Mouse (Mus musculus) embryonic facial prominence, embryonic 14.5 days (tissue): ENCODE measurements around the gene Gm14226. TPM values are rescaled to one million over a fixed set of nuclear protein-coding genes. Genes with fewer than 3 reads are reported as not detected.

Experiments
- ATAC-seq: fragments of 200-750 bp; cut with Nextera tagmentation; 2 replicates; pipeline ENCODE4 v1.8.0; 2017; ENCODE audit warnings: low read depth, moderate number of reproducible peaks, moderate TSS enrichment
- DNase-seq: peaks from one replicate; pipeline ENCODE4 v3.0.0-alpha.2; 2015; ENCODE audit warnings: low spot score
- H3K27ac ChIP-seq: fragments of 300-500 bp; sonication (generic); replicated peaks from 2 replicates; pipeline ENCODE4 v1.5.1; 2014; ENCODE audit warnings: low read depth, mild to moderate bottlenecking, low read length, moderate library complexity
- H3K27me3 ChIP-seq: fragments of 300-500 bp; sonication (generic); replicated peaks from 2 replicates; pipeline ENCODE4 v1.6.1; 2014; ENCODE audit warnings: low read length; ENCODE audit not compliant: control insufficient read depth, insufficient read depth
- H3K36me3 ChIP-seq: fragments of 300-500 bp; sonication (generic); 2 replicates; pipeline ENCODE4 v1.6.1; 2014; ENCODE audit warnings: low read length, mixed read lengths; ENCODE audit not compliant: control insufficient read depth, insufficient read depth
- H3K4me1 ChIP-seq: fragments of 300-500 bp; sonication (generic); 2 replicates; pipeline ENCODE4 v1.6.1; 2014; ENCODE audit warnings: antibody characterized with exemption, low read length; ENCODE audit not compliant: control insufficient read depth, insufficient read depth
- H3K4me2 ChIP-seq: fragments of 300-500 bp; sonication (generic); 2 replicates; pipeline ENCODE4 v1.6.1; 2014; ENCODE audit warnings: low read depth, mild to moderate bottlenecking, low read length, moderate library complexity, mixed read lengths
- H3K4me3 ChIP-seq: fragments of 300-500 bp; sonication (generic); 2 replicates; pipeline ENCODE4 v1.5.1; 2014; ENCODE audit warnings: low read depth, mild to moderate bottlenecking, low read length
- H3K9ac ChIP-seq: fragments of 300-500 bp; sonication (generic); 2 replicates; pipeline ENCODE4 v1.6.1; 2014; ENCODE audit warnings: low read depth, mild to moderate bottlenecking, low read length, moderate library complexity, mixed read lengths
- H3K9me3 ChIP-seq: fragments of 300-500 bp; sonication (generic); 2 replicates; pipeline ENCODE4 v1.6.1; 2016; ENCODE audit warnings: low read length; ENCODE audit not compliant: control insufficient read depth
- WGBS: fragments of 180-500 bp; shearing (Covaris S2); extraction: QIAGEN DNeasy Blood & Tissue Kit; methylation state at CpG from one replicate; pipeline ENCODE4 v1.1.7; 2014; 5-methylcytosine and 5-hydroxymethylcytosine counted together
- polyA plus RNA-seq: library from polyadenylated mRNA; unstranded; fragments of >200 nt; fragmentation: Nextera tagmentation; extraction: Ambion mirVana; gene quantifications from 2 replicates; pipeline ENCODE4 v1.2.1, GENCODE M21; 2014

Gene Gm14226
- polyA plus RNA-seq, 1 experiment from 2014 or later, result 2.9 TPM

DNA sequence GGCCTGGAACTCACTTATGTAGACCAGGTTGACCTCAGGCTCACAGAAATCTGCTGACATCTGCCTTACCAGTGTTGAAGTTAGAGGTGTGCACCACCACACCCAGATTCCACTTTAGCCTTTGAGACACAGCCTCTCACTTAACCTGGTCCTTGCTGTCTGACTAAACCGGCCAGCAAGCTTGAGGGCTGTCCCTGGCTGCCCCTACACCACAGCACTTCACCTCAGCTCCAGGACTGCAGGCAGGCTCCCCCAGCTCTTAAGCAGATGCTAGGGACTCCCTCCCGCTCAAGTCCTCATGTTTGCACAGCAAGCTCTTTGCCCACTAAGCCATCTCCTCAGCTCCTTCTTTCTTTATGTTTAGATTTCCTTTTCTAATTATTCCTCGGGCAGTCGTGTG is 21.9 kb downstream of the Gm14226 start:
- WGBS, result 62% methylated on average over 4 of the region's 4 CpGs
- DNase-seq, result no peak
- Histone ChIP-seq H3K36me3 (no peaks in the 10 kb centered on the region), H3K27me3 (no peaks in the 10 kb centered on the region), H3K27ac (no peak overlapping the region), H3K9ac (no peak overlapping the region), H3K4me2 (no peak overlapping the region), H3K4me1 (peaks cover 4% of the 10 kb centered on the region; the same call in 1 of the 2 replicates), H3K9me3 (no peaks in the 10 kb centered on the region), H3K4me3 (no peak overlapping the region)
- ATAC-seq, result no peak

- 75% methylated on average over 3 of the region's 3 CpGs for WGBS
- ATAC-seq, result no peak
Measured at GRCm38 (mm10) chr2:155044542-155044941, 26.5 kb downstream of the Gm14226 start.

DNA sequence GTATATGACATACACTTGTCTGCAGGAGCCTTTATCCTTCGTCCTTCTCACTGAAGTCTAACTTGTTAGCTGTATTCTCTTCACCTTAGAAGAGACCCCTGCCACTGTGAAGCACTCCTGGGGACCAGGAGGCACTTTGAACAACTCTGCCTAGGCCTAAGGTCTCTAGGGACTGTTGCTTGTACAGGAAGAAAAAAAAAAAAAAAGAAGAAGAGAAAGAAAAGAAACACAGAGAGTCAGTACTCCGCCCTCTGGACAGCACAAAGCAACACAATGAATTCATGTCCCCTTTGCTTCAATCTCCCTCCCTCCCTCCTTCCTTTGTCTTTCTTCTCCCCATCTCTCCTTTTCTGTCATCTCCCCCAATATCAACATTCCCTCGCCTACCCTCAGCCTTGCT is 27.0 kb downstream of the Gm14226 start:
- Histone ChIP-seq H3K4me2 (no peak overlapping the region), H3K27ac (no peak overlapping the region), H3K4me3 (no peak overlapping the region), H3K9ac (no peak overlapping the region), H3K36me3 (no peaks in the 10 kb centered on the region), H3K4me1 (peaks cover 12% of the 10 kb centered on the region), H3K27me3 (no peaks in the 10 kb centered on the region), H3K9me3 (no peaks in the 10 kb centered on the region)
- DNase-seq (no peak), ATAC-seq (no peak)
- 78% methylated on average over 3 of the region's 3 CpGs for whole genome bisulfite sequencing

More at GRCm38 (mm10) chr2:155044542-155044941, 26.5 kb downstream of the Gm14226 start:
- no peak overlapping the region for H3K4me2 ChIP-seq
- H3K4me1 ChIP-seq, result peaks cover 10% of the 10 kb centered on the region
- H3K9me3 ChIP-seq, result no peaks in the 10 kb centered on the region
- H3K36me3 ChIP-seq, result no peaks in the 10 kb centered on the region
- no peak for DNase-seq
- H3K4me3 ChIP-seq, result no peak overlapping the region
- no peak overlapping the region for H3K9ac ChIP-seq
- no peaks in the 10 kb centered on the region for H3K27me3 ChIP-seq
- no peak overlapping the region for H3K27ac ChIP-seq

DNA sequence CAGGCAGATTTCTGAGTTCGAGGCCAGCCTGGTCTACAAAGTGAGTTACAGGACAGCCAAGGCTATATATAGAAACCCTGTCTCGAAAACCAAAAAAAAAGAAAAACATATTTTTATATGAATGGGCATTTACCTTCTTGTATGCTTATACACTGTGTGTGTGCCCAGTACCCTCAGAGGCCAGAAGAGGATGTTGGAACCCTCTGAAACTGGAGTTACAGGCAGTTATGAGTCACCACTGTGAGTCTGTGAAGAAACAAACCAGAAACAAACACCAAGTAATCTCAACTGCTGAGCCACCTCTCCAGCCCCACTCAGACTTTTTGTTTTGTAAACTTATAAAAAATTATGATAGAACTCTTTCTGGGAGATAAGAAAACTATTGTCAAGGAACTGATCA is 28.7 kb downstream of the Gm14226 start:
- H3K4me3 ChIP-seq, result no peak overlapping the region
- no peaks in the 10 kb centered on the region for H3K9me3 ChIP-seq
- H3K4me1 ChIP-seq, result peaks cover 17% of the 10 kb centered on the region
- H3K9ac ChIP-seq, result no peak overlapping the region
- 84% methylated on average over 2 of the region's 2 CpGs for WGBS
- no peaks in the 10 kb centered on the region for H3K36me3 ChIP-seq
- no peak overlapping the region for H3K27ac ChIP-seq
- no peaks in the 10 kb centered on the region for H3K27me3 ChIP-seq
- no peak overlapping the region for H3K4me2 ChIP-seq
- no peak for ATAC-seq
- DNase-seq, result no peak

GRCm38 (mm10) chr2:155047452-155048178 is 29.5 kb downstream of the Gm14226 start:
- Histone ChIP-seq H3K27ac (peak overlapping the region; percentile 79), H3K27me3 (no peaks in the 10 kb centered on the region), H3K4me3 (peak overlapping the region; percentile 20), H3K4me2 (peak overlapping the region; percentile 34), H3K36me3 (no peaks in the 10 kb centered on the region), H3K9ac (peak overlapping the region; percentile 49), H3K4me1 (peaks cover 19% of the 10 kb centered on the region), H3K9me3 (no peaks in the 10 kb centered on the region)
- 26% methylated on average over 7 of the region's 7 CpGs for WGBS
- DNase-seq, result peak; percentile 83
- ATAC-seq, result no peak

DNA sequence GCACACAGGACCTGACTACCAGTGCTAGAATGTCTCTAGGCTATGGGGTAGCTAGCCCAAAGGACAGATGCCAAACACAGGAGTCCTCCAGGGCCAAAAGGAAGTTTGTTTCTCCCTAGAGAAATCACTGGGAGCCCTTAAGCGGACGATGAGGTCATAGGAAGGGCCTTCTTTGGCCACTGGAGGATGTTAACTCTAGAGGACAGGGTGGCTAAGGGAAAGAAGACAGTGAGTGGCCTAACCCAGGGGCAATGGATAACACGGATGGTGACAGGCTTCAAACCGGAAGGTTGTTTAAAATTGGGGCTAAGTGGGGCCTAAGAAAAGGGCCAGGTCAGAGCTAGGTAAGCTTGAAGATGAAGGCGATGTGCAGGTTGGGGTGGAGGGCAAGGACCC is 32.0 kb downstream of the Gm14226 start:
- 18% methylated on average over 5 of the region's 5 CpGs for WGBS

GRCm38 (mm10) chr2:155050504-155051236 is 32.6 kb downstream of the Gm14226 start:
- H3K27ac ChIP-seq, result peak overlapping the region; percentile 76
- peaks cover 19% of the 10 kb centered on the region for H3K4me1 ChIP-seq
- H3K4me2 ChIP-seq, result peak overlapping the region; percentile 90
- 1% methylated on average over 30 of the region's 45 CpGs for WGBS
- H3K9ac ChIP-seq, result peak overlapping the region; percentile 69
- H3K27me3 ChIP-seq, result no peaks in the 10 kb centered on the region
- peak overlapping the region; percentile 57 for H3K4me3 ChIP-seq
- no peaks in the 10 kb centered on the region for H3K9me3 ChIP-seq
- ATAC-seq, result peak; percentile 95
- peak; percentile 97 for DNase-seq
- no peaks in the 10 kb centered on the region for H3K36me3 ChIP-seq

More for the DNA sequence above, 32.0 kb downstream of the Gm14226 start:
- H3K4me1 ChIP-seq, result peaks cover 19% of the 10 kb centered on the region
- H3K27me3 ChIP-seq, result no peaks in the 10 kb centered on the region
- peak overlapping the region; percentile 57 for H3K4me3 ChIP-seq
- ATAC-seq, result peak; percentile 23; the same call in 1 of the 2 replicates
- H3K4me2 ChIP-seq, result peak overlapping the region; percentile 90
- H3K9me3 ChIP-seq, result no peaks in the 10 kb centered on the region
- no peaks in the 10 kb centered on the region for H3K36me3 ChIP-seq
- peak overlapping the region; percentile 76 for H3K27ac ChIP-seq
- peak overlapping the region; percentile 69 for H3K9ac ChIP-seq
- no peak for DNase-seq

GRCm38 (mm10) chr2:155051622-155052351 is 33.7 kb downstream of the Gm14226 start:
- peak overlapping the region; percentile 57 for H3K4me3 ChIP-seq
- 22% methylated on average over 9 of the region's 9 CpGs for WGBS
- peak overlapping the region; percentile 57 for H3K9ac ChIP-seq
- DNase-seq, result no peak
- peaks cover 19% of the 10 kb centered on the region for H3K4me1 ChIP-seq
- no peaks in the 10 kb centered on the region for H3K9me3 ChIP-seq
- peak overlapping the region; percentile 90 for H3K4me2 ChIP-seq
- no peaks in the 10 kb centered on the region for H3K36me3 ChIP-seq
- H3K27ac ChIP-seq, result peak overlapping the region; percentile 74
- no peaks in the 10 kb centered on the region for H3K27me3 ChIP-seq
- ATAC-seq, result no peak
